ENCODE assay signal across 8 mouse cellular contexts in genomic region chr5:106990639-106991299, GRCm38 (mm10). TPM values are rescaled to one million over a fixed set of nuclear protein-coding genes. Genes with fewer than 3 reads are reported as not detected.
DNase-seq lines count a peak whose midpoint lies in the region; ATAC-seq and TF ChIP-seq lines count a peak whose summit lies in the region.

No protein-coding gene starts in this region.

- no peak overlapping the region for H3K9ac ChIP-seq in MEL (ENCODE audit: control insufficient read depth, low read depth, low read length, poor library complexity, severe bottlenecking)
- no peak overlapping the region for H3K9ac ChIP-seq in forebrain, embryonic 14.5 days (ENCODE audit: low read length)
- H3K9ac ChIP-seq in lung, postnatal 0 days (replicated peaks; ENCODE audit: low read depth): no peak overlapping the region

- ATAC-seq in forebrain, embryonic 14.5 days: peak; percentile 55; the same call in 1 of the 2 replicates
- ATAC-seq in lung, postnatal 0 days: peak; percentile 62

- H3K27ac ChIP-seq in MEL (ENCODE audit: control insufficient read depth, low read depth, low read length): no peak overlapping the region
- no peak overlapping the region for H3K27ac ChIP-seq in bone marrow, adult 2 months (ENCODE audit: control insufficient read depth, insufficient read depth, low read depth, low read length, poor library complexity)
- no peak overlapping the region for H3K27ac ChIP-seq in forebrain, embryonic 14.5 days (ENCODE audit: low read depth, low read length)
- peak overlapping the region; percentile 75 for H3K27ac ChIP-seq in lung, postnatal 0 days (ENCODE audit: low read length)

- no peak for TF ChIP-seq EP300 in MEL (IDR thresholded peaks at IDR 0.05; ENCODE audit: low read depth in 1 of 2, low read length in 2 of 2)
- no peak for TF ChIP-seq EP300 in lung, postnatal 0 days (IDR thresholded peaks at IDR 0.05)

- H3K9me3 ChIP-seq in MEL (replicated peaks; ENCODE audit: insufficient read depth, low read length): no peaks in the 10 kb centered on the region
- no peaks in the 10 kb centered on the region for H3K9me3 ChIP-seq in forebrain, embryonic 14.5 days (replicated peaks; ENCODE audit: control insufficient read depth, low read length)
- no peaks in the 10 kb centered on the region for H3K9me3 ChIP-seq in lung, postnatal 0 days (ENCODE audit: low read length)

- TF ChIP-seq RAD21 in MEL (IDR thresholded peaks at IDR 0.05; ENCODE audit: low read depth, low read length): peak; percentile 73

- H3K4me2 ChIP-seq in forebrain, embryonic 14.5 days (ENCODE audit: low read length): no peak overlapping the region
- H3K4me2 ChIP-seq in lung, postnatal 0 days (replicated peaks; ENCODE audit: low read depth, low read length): no peak overlapping the region

- TF ChIP-seq POLR2A in MEL (IDR thresholded peaks at IDR 0.05; ENCODE audit: control insufficient read depth in 1 of 2, insufficient read depth in 1 of 2, low read depth in 1 of 2, low read length in 2 of 2, poor library complexity in 1 of 2): no peak
- no peak for TF ChIP-seq POLR2A in bone marrow, adult 2 months (IDR thresholded peaks at IDR 0.05; ENCODE audit: borderline replicate concordance, control insufficient read depth, low read depth, low read length)

- WGBS in bone marrow, adult 2 months: 27% methylated on average over 14 of the region's 14 CpGs
- 55% methylated on average over 14 of the region's 14 CpGs for WGBS in forebrain, embryonic 14.5 days
- 16% methylated on average over 14 of the region's 14 CpGs for WGBS in lung, postnatal 0 days

- no peaks in the 10 kb centered on the region for H3K27me3 ChIP-seq in MEL (ENCODE audit: control insufficient read depth in 1 of 2, insufficient read depth in 2 of 2, low read length in 2 of 2)
- H3K27me3 ChIP-seq in forebrain, embryonic 14.5 days (replicated peaks; ENCODE audit: control insufficient read depth, insufficient read depth, low read length): no peaks in the 10 kb centered on the region
- H3K27me3 ChIP-seq in lung, postnatal 0 days (replicated peaks; ENCODE audit: insufficient read depth, low read length): no peaks in the 10 kb centered on the region

- H3K79me2 ChIP-seq in MEL (ENCODE audit: control insufficient read depth, insufficient read depth, low read length, poor library complexity): no peaks in the 10 kb centered on the region

- no peaks in the 10 kb centered on the region for H3K4me1 ChIP-seq in MEL (ENCODE audit: control insufficient read depth in 1 of 2, insufficient read depth in 2 of 2, low read length in 2 of 2)
- peaks cover 5% of the 10 kb centered on the region for H3K4me1 ChIP-seq in bone marrow, adult 2 months (ENCODE audit: control insufficient read depth, insufficient read depth, low read length)
- H3K4me1 ChIP-seq in forebrain, embryonic 14.5 days (ENCODE audit: control insufficient read depth, insufficient read depth, low read length): no peaks in the 10 kb centered on the region
- peaks cover 10% of the 10 kb centered on the region; the same call in 1 of the 2 replicates for H3K4me1 ChIP-seq in lung, postnatal 0 days (ENCODE audit: insufficient read depth, low read depth, low read length)

- peak; percentile 43 for DNase-seq in MEL (ENCODE audit: low read depth, low spot score)
- peak; percentile 67 for DNase-seq in forebrain, embryonic 14.5 days (ENCODE audit: low spot score)
- peak; percentile 72 for DNase-seq in heart, postnatal 4 days
- peak; percentile 12 for DNase-seq in layer of hippocampus, adult 9-10 months (ENCODE audit: low spot score)
- peak; percentile 86 for DNase-seq in lung, postnatal 0 days (ENCODE audit: low spot score)
- peak; percentile 74 for DNase-seq in retina, embryonic 14.5 days (ENCODE audit: low spot score)
- no peak for DNase-seq in natural killer cell, adult 2 months (ENCODE audit: low spot score in 2 of 2)

- peak; percentile 31 to 69 (median 60); a peak in 5 of 6 replicates for TF ChIP-seq CTCF in MEL (IDR thresholded peaks at IDR 0.05 in 2 of 3, conservative IDR thresholded peaks at IDR 0.05 in 1 of 3; ENCODE audit: control insufficient read depth in 1 of 3, insufficient read depth in 1 of 3, low read depth in 2 of 3, low read length in 3 of 3, poor library complexity in 1 of 3, severe bottlenecking in 1 of 3)
- TF ChIP-seq CTCF in bone marrow, adult 2 months (IDR thresholded peaks at IDR 0.05; ENCODE audit: control insufficient read depth, insufficient read depth, low read length): peak; percentile 69
- TF ChIP-seq CTCF in lung, postnatal 0 days (IDR thresholded peaks at IDR 0.05): peak; percentile 88

- no peaks in the 10 kb centered on the region; a peak in 1 of 4 replicates for H3K36me3 ChIP-seq in MEL (ENCODE audit: control insufficient read depth in 1 of 2, insufficient read depth in 2 of 2, low read length in 2 of 2)
- H3K36me3 ChIP-seq in forebrain, embryonic 14.5 days (ENCODE audit: control insufficient read depth, insufficient read depth, low read length): no peaks in the 10 kb centered on the region
- no peaks in the 10 kb centered on the region for H3K36me3 ChIP-seq in lung, postnatal 0 days (ENCODE audit: insufficient read depth, low read length)

- H3K4me3 ChIP-seq in MEL (ENCODE audit: control insufficient read depth in 1 of 2, insufficient read depth in 1 of 2, low read depth in 2 of 2, low read length in 2 of 2): no peak overlapping the region
- no peak overlapping the region for H3K4me3 ChIP-seq in bone marrow, adult 2 months (replicated peaks; ENCODE audit: control insufficient read depth, low read depth, low read length)
- no peak overlapping the region for H3K4me3 ChIP-seq in forebrain, embryonic 14.5 days (ENCODE audit: low read depth, low read length)
- no peak overlapping the region for H3K4me3 ChIP-seq in lung, postnatal 0 days (ENCODE audit: low read depth, low read length)

TF ChIP-seq in MEL, 35 proteins besides CTCF, POLR2A, EP300 and RAD21:
- TF ChIP-seq SIN3A (IDR thresholded peaks at IDR 0.05; ENCODE audit: low read length) (no peak), TBP (IDR thresholded peaks at IDR 0.05; ENCODE audit: low read depth, low read length) (no peak), POLR2AphosphoS2 (IDR thresholded peaks at IDR 0.05; ENCODE audit: low read length) (no peak), SMC3 (IDR thresholded peaks at IDR 0.05; ENCODE audit: low read depth, low read length) (peak; percentile 81), ETS1 (IDR thresholded peaks at IDR 0.05; ENCODE audit: low read depth, low read length) (no peak), MAX (IDR thresholded peaks at IDR 0.05; ENCODE audit: low read length) (no peak), ZC3H11A (IDR thresholded peaks at IDR 0.05; ENCODE audit: low read depth, low read length) (peak; percentile 69)

RNA-seq across cellular contexts. Expression of gene Cdc7, which starts 26.6 kb away (rescaled TPM):
- 18.7 and 19.6 TPM in 2 replicates for total RNA-seq in MEL (2012; rRNA removed)
- polyA plus RNA-seq in MEL (2012; ENCODE audit: insufficient read depth in 1 of 2, insufficient read length in 2 of 2, low read depth in 1 of 2, low replicate concordance in 2 of 2, missing spikeins in 1 of 2): 10 to 100 TPM in 1 of 2 experiments, not detected in 1; 21.4 TPM
- polyA plus RNA-seq in bone marrow, adult 2 months (2011; ENCODE audit: insufficient read depth, insufficient read length, low replicate concordance, missing spikeins): 23.6 and 30.9 TPM in 2 replicates
- 35.2 and 40.7 TPM in 2 replicates for polyA plus RNA-seq in forebrain, embryonic 14.5 days (2014; fragmentation: Nextera tagmentation; extraction: Ambion mirVana)
- 1 to 10 TPM; 6.8 to 8.0 TPM for total RNA-seq in heart, postnatal 4 days (2021)
- 4.3 and 5.2 TPM in 2 replicates for polyA plus RNA-seq in lung, postnatal 0 days (2015; fragmentation: Nextera tagmentation; extraction: Ambion mirVana)

Comparison
In these comparisons a context has a peak if more than half of its experiments do, and no peak if none do; other contexts are left out.
1. DNase-seq: peak in MEL (single experiment), forebrain, embryonic 14.5 days (single experiment), heart, postnatal 4 days (single experiment), layer of hippocampus, adult 9-10 months (single experiment), lung, postnatal 0 days (single experiment) and retina, embryonic 14.5 days (single experiment); none in natural killer cell, adult 2 months (0 of 2).
2. Peak in every context shown above with its lines, with median percentiles within 50 percentile points of each other: CTCF ChIP-seq.